Mouse (Mus musculus): Measurements from ENCODE around the gene Rftn1. TPM values are rescaled to one million over a fixed set of nuclear protein-coding genes. Genes with fewer than 3 reads are reported as not detected.

Gene Rftn1
- polyA plus RNA-seq, 1 experiment from 2014 or later, result 7.6 TPM

GRCm38 (mm10) chr17:49951856-49952607 lies 238.4 kb downstream of the Rftn1 start:
- H3K36me3 ChIP-seq, result no peaks in the 10 kb centered on the region
- H3K9me3 ChIP-seq, result no peaks in the 10 kb centered on the region
- 42% methylated on average over 22 of the region's 22 CpGs for WGBS
- no peaks in the 10 kb centered on the region for H3K27me3 ChIP-seq (ENCODE audit: insufficient read depth, poor library complexity, severe bottlenecking)
- H3K4me1 ChIP-seq (replicated peaks), result peaks cover 14% of the 10 kb centered on the region
- peak; percentile 25 for DNase-seq (ENCODE audit: low spot score)
- H3K4me3 ChIP-seq, result peak overlapping the region; percentile 41
- peak overlapping the region; percentile 75 for H3K27ac ChIP-seq

DNA sequence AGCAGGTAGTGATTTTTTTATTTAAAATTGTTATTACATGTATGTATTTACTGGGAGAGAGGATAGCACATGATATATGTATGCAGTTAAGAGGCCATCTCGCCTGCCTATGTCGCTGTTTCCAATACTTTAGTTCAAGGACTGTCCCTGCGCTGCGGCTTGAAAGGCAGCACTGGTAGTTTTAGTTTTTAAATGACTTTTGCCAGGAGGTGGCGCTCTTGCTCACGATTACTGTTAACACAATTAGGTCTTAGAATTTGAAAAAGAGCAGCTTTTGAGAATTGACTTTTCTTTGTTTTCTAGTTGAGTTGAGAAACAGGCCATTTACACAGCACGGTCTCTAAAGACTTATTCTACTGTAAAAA lies 239.0 kb downstream of the Rftn1 start:
- H3K4me3 ChIP-seq, result peak overlapping the region; percentile 41
- no peaks in the 10 kb centered on the region for H3K9me3 ChIP-seq
- peaks cover 14% of the 10 kb centered on the region for H3K4me1 ChIP-seq (replicated peaks)
- 8% methylated on average over 7 of the region's 7 CpGs for WGBS
- peak overlapping the region; percentile 75; the same call in 1 of the 2 replicates for H3K27ac ChIP-seq
- H3K27me3 ChIP-seq (ENCODE audit: insufficient read depth, poor library complexity, severe bottlenecking), result no peaks in the 10 kb centered on the region
- no peaks in the 10 kb centered on the region for H3K36me3 ChIP-seq
- DNase-seq (ENCODE audit: low spot score), result peak; percentile 69

DNA sequence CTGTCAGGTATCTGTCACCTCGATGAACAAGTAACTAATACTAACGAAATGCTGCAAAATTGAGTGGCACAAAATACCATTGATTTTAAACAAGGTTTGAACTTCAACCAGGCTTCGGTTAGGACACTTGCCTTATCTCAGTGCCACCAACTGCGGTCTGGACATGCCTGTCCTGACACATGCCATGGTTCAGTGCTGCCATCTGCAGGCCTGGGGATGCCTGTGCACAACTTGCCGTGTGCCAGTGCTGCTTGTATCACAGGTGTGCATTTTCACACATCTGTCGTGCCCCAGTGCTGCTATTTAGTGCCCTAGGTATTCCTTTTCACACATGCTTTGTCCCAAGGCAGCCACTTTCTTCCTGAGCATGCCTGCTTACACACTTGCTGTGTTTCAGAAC lies 247.8 kb downstream of the Rftn1 start:
- DNase-seq (ENCODE audit: low spot score), result peak; percentile 28
- Histone ChIP-seq H3K27me3 (ENCODE audit: insufficient read depth, poor library complexity, severe bottlenecking) (no peaks in the 10 kb centered on the region), H3K4me3 (no peak overlapping the region), H3K9me3 (no peaks in the 10 kb centered on the region), H3K27ac (no peak overlapping the region), H3K4me1 (replicated peaks) (peaks cover 9% of the 10 kb centered on the region; the same call in 1 of the 2 replicates), H3K36me3 (no peaks in the 10 kb centered on the region)
- WGBS, result 73% methylated on average over 6 of the region's 6 CpGs

Other genes with a start within 250 kb of the Rftn1 start
- not detected in 2 replicates for gene Dazl, start 103.0 kb upstream of the Rftn1 start, polyA plus RNA-seq (2016; fragmentation: Nextera tagmentation; extraction: Ambion mirVana)